Mouse (Mus musculus) liver, postnatal 0 days (tissue): ENCODE measurements around the gene Fbxl22.

Experiments used
- CTCF ChIP-seq: sonication (generic); IDR thresholded peaks from 2 replicates; pipeline ENCODE4 v1.5.1; 2016; ENCODE audit warnings: antibody characterized with exemption, low read depth
- EP300 ChIP-seq: IDR thresholded peaks from 2 replicates; pipeline ENCODE4 v1.6.1; 2016; ENCODE audit warnings: antibody characterized with exemption, low read depth, mild to moderate bottlenecking

- TF ChIP-seq CTCF (no peak), EP300 (no peak)
Measured at GRCm38 (mm10) chr9:66510944-66511343, 3.4 kb downstream of the Fbxl22 start.
